Comparison of ENCODE assay signal across 25 mouse cellular contexts in the genomic region with DNA sequence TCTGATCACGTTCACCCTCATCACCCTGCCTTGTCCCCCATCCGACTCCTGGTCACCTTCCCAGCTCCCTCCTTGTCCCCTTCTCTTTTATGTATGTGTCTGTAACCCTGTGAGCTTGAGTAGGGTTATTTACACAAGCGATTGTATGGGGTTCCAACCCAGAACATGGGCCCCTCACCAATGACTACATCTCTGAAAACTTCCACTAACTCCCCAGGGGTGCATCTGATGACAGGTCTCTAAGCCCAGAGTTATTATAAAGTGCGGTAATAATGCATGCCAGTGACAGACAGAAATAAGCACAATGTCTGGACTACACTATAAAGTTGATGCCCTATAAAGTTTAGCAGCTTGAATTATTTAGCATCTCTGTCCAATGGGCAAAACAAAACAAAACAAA. TPM values are rescaled to one million over a fixed set of nuclear protein-coding genes. Genes with fewer than 3 reads are reported as not detected.
DNase-seq lines count a peak whose midpoint lies in the region; ATAC-seq and TF ChIP-seq lines count a peak whose summit lies in the region.
"Had no signal": no experiment of that assay in that cellular context is flagged by ENCODE, and none has a peak within 500 bp of the region (broad histone marks: within the 10 kb centered on the region; RNA-seq: fewer than 3 reads in every experiment).

No protein-coding gene starts in this region.

- H3K36me3 ChIP-seq in heart, embryonic 11.5 days (ENCODE audit: control insufficient read depth, insufficient read depth, low read length), result no peaks in the 10 kb centered on the region
- H3K36me3 ChIP-seq in heart, embryonic 15.5 days, result no peaks in the 10 kb centered on the region
- H3K36me3 ChIP-seq: intestine, embryonic 15.5 days had no signal

- 0 out of 2 replicates have a peak overlapping the region, but pooled peaks have one; percentile 96 for H3K27ac ChIP-seq in heart, embryonic 11.5 days (ENCODE audit: low read depth, low read length)
- H3K27ac ChIP-seq in heart, embryonic 15.5 days, result peak overlapping the region; percentile 55; the same call in 1 of the 2 replicates
- H3K27ac ChIP-seq in layer of hippocampus, adult 2 months, result peak overlapping the region; percentile 91
- H3K27ac ChIP-seq: hindbrain, embryonic 10.5 days; hindbrain, embryonic 13.5 days; intestine, embryonic 15.5 days had no signal

- TF ChIP-seq CTCF in layer of hippocampus, adult 2 months (conservative IDR thresholded peaks at IDR 0.05), result no peak

- intact Hi-C loops in heart, postnatal 14 days (cut with DNase I), result no loop called here
- intact Hi-C loops in heart, postnatal 36 days (cut with DNase I), result no loop called here

- H3K4me1 ChIP-seq in heart, embryonic 11.5 days (ENCODE audit: control insufficient read depth, insufficient read depth, low read length), result peaks cover 60% of the 10 kb centered on the region
- peaks cover 61% of the 10 kb centered on the region for H3K4me1 ChIP-seq in heart, embryonic 15.5 days (replicated peaks)

- 68% methylated on average over 4 of the region's 4 CpGs for WGBS in heart, embryonic 11.5 days (ENCODE audit: insufficient replicate concordance)
- WGBS in heart, embryonic 15.5 days, result 68% methylated on average over 4 of the region's 4 CpGs

- no peaks in the 10 kb centered on the region for H3K27me3 ChIP-seq in heart, embryonic 11.5 days (ENCODE audit: control insufficient read depth, insufficient read depth, low read length)
- no peaks in the 10 kb centered on the region for H3K27me3 ChIP-seq in heart, embryonic 15.5 days
- H3K27me3 ChIP-seq: hindbrain, embryonic 13.5 days; intestine, embryonic 15.5 days; Patski had no signal

- no peak overlapping the region for H3K4me2 ChIP-seq in heart, embryonic 11.5 days
- H3K4me2 ChIP-seq in heart, embryonic 15.5 days, result no peak overlapping the region
- H3K4me2 ChIP-seq: hindbrain, embryonic 13.5 days; intestine, embryonic 15.5 days had no signal

- no peak overlapping the region for H3K9ac ChIP-seq in heart, embryonic 11.5 days (ENCODE audit: low read depth, low read length)
- no peak overlapping the region for H3K9ac ChIP-seq in heart, embryonic 15.5 days
- H3K9ac ChIP-seq: forebrain, postnatal 0 days; hindbrain, embryonic 13.5 days; intestine, embryonic 15.5 days had no signal

- no peak for ATAC-seq in heart, embryonic 11.5 days (replicated peaks; ENCODE audit: insufficient number of reproducible peaks, low FRiP score, low TSS enrichment)
- no peak for ATAC-seq in heart, embryonic 15.5 days (replicated peaks; ENCODE audit: insufficient number of reproducible peaks, insufficient read depth, low FRiP score, low read depth)
- ATAC-seq: forebrain, embryonic 14.5 days; forebrain, postnatal 0 days; hindbrain, embryonic 16.5 days; intestine, embryonic 15.5 days; Patski had no signal

- H3K4me3 ChIP-seq in heart, embryonic 11.5 days (ENCODE audit: low read depth, low read length), result no peak overlapping the region
- no peak overlapping the region for H3K4me3 ChIP-seq in heart, embryonic 15.5 days
- no peak overlapping the region for H3K4me3 ChIP-seq in layer of hippocampus, adult 2 months
- H3K4me3 ChIP-seq: gastrocnemius, adult 2 months; hindbrain, embryonic 10.5 days; hindbrain, embryonic 13.5 days; intestine, embryonic 15.5 days had no signal

- no peak for DNase-seq in heart, postnatal 14 days
- DNase-seq in heart, postnatal 36 days, result no peak
- DNase-seq in layer of hippocampus, adult 2 months (ENCODE audit: low spot score in 2 of 2), result no peak
- DNase-seq in layer of hippocampus, postnatal 25 days (ENCODE audit: extremely low spot score in 1 of 2, low spot score in 1 of 2), result no peak
- DNase-seq in NIH3T3 (ENCODE audit: low read depth), result peak; percentile 58
- no peak for DNase-seq in cerebellum, postnatal 4 days (ENCODE audit: low spot score in 2 of 2)
- DNase-seq: adrenal gland, postnatal 10 days; adrenal gland, postnatal 36 days; cerebellum, adult 18-20 months; cerebellum, adult 9-10 months; cerebellum, postnatal 14 days; forebrain, postnatal 0 days; gastrocnemius, adult 2 months; gastrocnemius, postnatal 14 days; heart, adult 11 months; heart, postnatal 10 days; kidney, adult 11 months had no signal

- no peaks in the 10 kb centered on the region for H3K9me3 ChIP-seq in heart, embryonic 11.5 days (replicated peaks; ENCODE audit: control insufficient read depth, low read length)
- H3K9me3 ChIP-seq in heart, embryonic 15.5 days (replicated peaks), result no peaks in the 10 kb centered on the region
- H3K9me3 ChIP-seq: hindbrain, embryonic 10.5 days; hindbrain, embryonic 13.5 days; intestine, embryonic 15.5 days had no signal

RNA-seq across cellular contexts. Expression of a gene that starts 8.3 kb away (rescaled TPM):
- polyA plus RNA-seq in heart, embryonic 11.5 days (2014; fragmentation: Nextera tagmentation; extraction: Ambion mirVana), result 11.9 and 13.6 TPM in 2 replicates
- 10 to 100 TPM; 61.2 to 64.9 TPM for total RNA-seq in heart, postnatal 14 days (2021)
- 20.2 and 23.3 TPM in 2 replicates for polyA plus RNA-seq in heart, embryonic 15.5 days (2015; fragmentation: Nextera tagmentation; extraction: Ambion mirVana)
- 10 to 100 TPM; 39.0 to 50.1 TPM for total RNA-seq in heart, postnatal 36 days (2021)
- 10 to 100 TPM; 31.4 to 35.3 TPM for total RNA-seq in layer of hippocampus, adult 2 months (2021)
- 10 to 100 TPM; 34.3 to 41.6 TPM for total RNA-seq in layer of hippocampus, postnatal 25 days (2021)

RNA-seq across cellular contexts. Expression of a gene that starts 25.4 kb away (rescaled TPM):
- 166 and 189 TPM in 2 replicates for polyA plus RNA-seq in heart, embryonic 11.5 days (2014; fragmentation: Nextera tagmentation; extraction: Ambion mirVana)
- total RNA-seq in heart, postnatal 14 days (2021), result 10 to 100 TPM; 73.8 to 81.1 TPM
- polyA plus RNA-seq in heart, embryonic 15.5 days (2015; fragmentation: Nextera tagmentation; extraction: Ambion mirVana), result 131 and 151 TPM in 2 replicates
- total RNA-seq in heart, postnatal 36 days (2021), result 10 to 100 TPM; 71.6 to 72.7 TPM
- total RNA-seq in layer of hippocampus, adult 2 months (2021), result 10 to 100 TPM; 68.9 to 69.5 TPM
- total RNA-seq in layer of hippocampus, postnatal 25 days (2021), result 10 to 100 TPM; 71.9 to 74.9 TPM

RNA-seq across cellular contexts. Expression of a gene that starts 37.7 kb away (rescaled TPM):
- 28.2 and 28.7 TPM in 2 replicates for polyA plus RNA-seq in heart, embryonic 11.5 days (2014; fragmentation: Nextera tagmentation; extraction: Ambion mirVana)
- 1 to 10 TPM; 8.7 to 9.4 TPM for total RNA-seq in heart, postnatal 14 days (2021)
- 20.4 and 31.6 TPM in 2 replicates for polyA plus RNA-seq in heart, embryonic 15.5 days (2015; fragmentation: Nextera tagmentation; extraction: Ambion mirVana)
- 1 to 10 TPM; 7.7 to 8.1 TPM for total RNA-seq in heart, postnatal 36 days (2021)
- 10 to 100 TPM; 17.4 to 19.5 TPM for total RNA-seq in layer of hippocampus, adult 2 months (2021)
- 10 to 100 TPM; 17.2 to 17.3 TPM for total RNA-seq in layer of hippocampus, postnatal 25 days (2021)

RNA-seq across cellular contexts. Expression of a gene that starts 40.4 kb away (rescaled TPM):
- polyA plus RNA-seq in heart, embryonic 11.5 days (2014; fragmentation: Nextera tagmentation; extraction: Ambion mirVana), result 284 and 297 TPM in 2 replicates
- total RNA-seq in heart, postnatal 14 days (2021), result 100 to 1,000 TPM; 111 to 116 TPM
- polyA plus RNA-seq in heart, embryonic 15.5 days (2015; fragmentation: Nextera tagmentation; extraction: Ambion mirVana), result 207 and 240 TPM in 2 replicates
- 100 to 1,000 TPM; 132 to 146 TPM for total RNA-seq in heart, postnatal 36 days (2021)
- 100 to 1,000 TPM in 1 of 2 experiments, 10 to 100 TPM in 1; 97.9 to 103 TPM for total RNA-seq in layer of hippocampus, adult 2 months (2021)
- 100 to 1,000 TPM; 104 to 112 TPM for total RNA-seq in layer of hippocampus, postnatal 25 days (2021)

RNA-seq across cellular contexts. Expression of a gene that starts 40.7 kb away (rescaled TPM):
- polyA plus RNA-seq in heart, embryonic 11.5 days (2014; fragmentation: Nextera tagmentation; extraction: Ambion mirVana), result 7.1 and 8.2 TPM in 2 replicates
- total RNA-seq in heart, postnatal 14 days (2021), result 1 to 10 TPM; 1.3 to 2.7 TPM
- polyA plus RNA-seq in heart, embryonic 15.5 days (2015; fragmentation: Nextera tagmentation; extraction: Ambion mirVana), result 7.4 and 8.1 TPM in 2 replicates
- 1 to 10 TPM; 1.3 to 2.8 TPM for total RNA-seq in heart, postnatal 36 days (2021)
- total RNA-seq in layer of hippocampus, adult 2 months (2021), result 10 to 100 TPM in 1 of 2 experiments, 1 to 10 TPM in 1; 8.8 to 10.3 TPM
- total RNA-seq in layer of hippocampus, postnatal 25 days (2021), result 1 to 10 TPM; 9.1 to 9.6 TPM
